Mouse (Mus musculus): Measurements from ENCODE around the gene 1600002K03Rik.
"Not testable (repeated sequence)": the region's sequence is repeated elsewhere in the genome, so short reads cannot be mapped to it uniquely, and the experiment has no call there.

1600002K03Rik gene

GRCm38 (mm10) chr10:80187739-80188138, 15.0 kb downstream of the 1600002K03Rik start:
- no peak for DNase-seq (ENCODE audit: low spot score in 2 of 2)

- DNase-seq (ENCODE audit: low spot score in 2 of 2), result no peak
Observed at GRCm38 (mm10) chr10:80188453-80189024, 15.8 kb downstream of the 1600002K03Rik start.

- DNase-seq (ENCODE audit: low spot score in 2 of 2), result no peak
Observed at GRCm38 (mm10) chr10:80189999-80190398, 17.3 kb downstream of the 1600002K03Rik start.

- DNase-seq (ENCODE audit: low spot score in 2 of 2), result no peak
Observed at GRCm38 (mm10) chr10:80190491-80191051, 17.8 kb downstream of the 1600002K03Rik start.

GRCm38 (mm10) chr10:80193976-80194375, 21.2 kb downstream of the 1600002K03Rik start:
- no peak for DNase-seq (ENCODE audit: low spot score in 2 of 2)

GRCm38 (mm10) chr10:80194441-80194840, 21.7 kb downstream of the 1600002K03Rik start:
- DNase-seq (ENCODE audit: low spot score in 2 of 2), result no peak

GRCm38 (mm10) chr10:80196167-80196566, 23.4 kb downstream of the 1600002K03Rik start:
- DNase-seq (ENCODE audit: low spot score in 2 of 2), result no peak

GRCm38 (mm10) chr10:80196778-80197581, 24.2 kb downstream of the 1600002K03Rik start:
- DNase-seq (ENCODE audit: low spot score in 2 of 2), result no peak

GRCm38 (mm10) chr10:80199440-80200008, 26.8 kb downstream of the 1600002K03Rik start:
- DNase-seq (ENCODE audit: low spot score in 2 of 2), result peak; percentile 69 to 81

GRCm38 (mm10) chr10:80200485-80200884, 27.7 kb downstream of the 1600002K03Rik start:
- DNase-seq (ENCODE audit: low spot score in 2 of 2), result no peak

- DNase-seq (ENCODE audit: low spot score in 2 of 2), result no peak
Observed at GRCm38 (mm10) chr10:80204055-80204454, 31.3 kb downstream of the 1600002K03Rik start.

GRCm38 (mm10) chr10:80207201-80207600, 34.5 kb downstream of the 1600002K03Rik start:
- no peak for DNase-seq (ENCODE audit: low spot score in 2 of 2)

GRCm38 (mm10) chr10:80207676-80208075, 34.9 kb downstream of the 1600002K03Rik start:
- no peak for DNase-seq (ENCODE audit: low spot score in 2 of 2)

- no peak for DNase-seq (ENCODE audit: low spot score in 2 of 2)
Observed at GRCm38 (mm10) chr10:80208248-80208647, 35.5 kb downstream of the 1600002K03Rik start.

GRCm38 (mm10) chr10:80208841-80209371, 36.2 kb downstream of the 1600002K03Rik start:
- no peak for DNase-seq (ENCODE audit: low spot score in 2 of 2)

- DNase-seq (ENCODE audit: low spot score in 2 of 2), result not testable (repeated sequence)
Observed at GRCm38 (mm10) chr10:80211547-80212103, 38.9 kb downstream of the 1600002K03Rik start.

GRCm38 (mm10) chr10:80215048-80215772, 42.5 kb downstream of the 1600002K03Rik start:
- DNase-seq (ENCODE audit: low spot score in 2 of 2), result no peak

- no peak for DNase-seq (ENCODE audit: low spot score in 2 of 2)
Observed at GRCm38 (mm10) chr10:80220676-80221075, 47.9 kb downstream of the 1600002K03Rik start.

GRCm38 (mm10) chr10:80223137-80223536, 50.4 kb downstream of the 1600002K03Rik start:
- DNase-seq (ENCODE audit: low spot score in 2 of 2), result not testable (repeated sequence)
